Mouse (Mus musculus): ENCODE results near the gene Arl11. TPM values are rescaled to one million over a fixed set of nuclear protein-coding genes. Genes with fewer than 3 reads are reported as not detected.

Arl11 gene
- total and polyA plus RNA-seq, 3 experiments: 0.12 to 0.68 TPM; not detected in 1

GRCm38 (mm10) chr14:61360981-61361511 lies 51.5 kb downstream of the Arl11 start:
- no peaks in the 10 kb centered on the region for H3K9me3 ChIP-seq (replicated peaks; ENCODE audit: insufficient read depth, low read length)
- H3K4me1 ChIP-seq (ENCODE audit: control insufficient read depth in 1 of 2, insufficient read depth in 2 of 2, low read length in 2 of 2): peaks cover 2 to 10% of the 10 kb centered on the region in 2 experiments; a peak in 2 of 4 replicates
- H3K27me3 ChIP-seq (ENCODE audit: control insufficient read depth in 1 of 2, insufficient read depth in 2 of 2, low read length in 2 of 2): no peaks in the 10 kb centered on the region
- peak overlapping the region; percentile 63 to 84 for H3K4me3 ChIP-seq (ENCODE audit: control insufficient read depth in 1 of 2, insufficient read depth in 1 of 2, low read depth in 2 of 2, low read length in 2 of 2)
- no peaks in the 10 kb centered on the region; the same call in 1 of the 2 replicates for H3K79me2 ChIP-seq (ENCODE audit: control insufficient read depth, insufficient read depth, low read length, poor library complexity)
- no peak for DNase-seq (ENCODE audit: low read depth, low spot score)
- peaks cover 0 to 13% of the 10 kb centered on the region in 2 experiments; a peak in 3 of 4 replicates for H3K36me3 ChIP-seq (ENCODE audit: control insufficient read depth in 1 of 2, insufficient read depth in 2 of 2, low read length in 2 of 2)
- peak overlapping the region; percentile 38 for H3K27ac ChIP-seq (ENCODE audit: control insufficient read depth, low read depth, low read length)
- TF ChIP-seq MXI1 (IDR thresholded peaks at IDR 0.05; ENCODE audit: low read depth, low read length) (0 out of 2 replicates have a peak, but pooled peaks have one; percentile 3), POLR2AphosphoS5 (IDR thresholded peaks at IDR 0.05; ENCODE audit: borderline replicate concordance, low read depth, low read length) (no peak), RCOR1 (IDR thresholded peaks at IDR 0.05; ENCODE audit: low read depth, low read length) (no peak)
- H3K9ac ChIP-seq (ENCODE audit: control insufficient read depth, low read depth, low read length, poor library complexity, severe bottlenecking): peak overlapping the region; percentile 41

Other genes with a start within 250 kb of the Arl11 start
- 12.1 and 12.9 TPM in 2 replicates for gene Sacs, start 171.3 kb upstream of the Arl11 start, total RNA-seq (2012; rRNA removed)
- gene Sacs, start 171.3 kb upstream of the Arl11 start, polyA plus RNA-seq (2012; ENCODE audit: insufficient read depth in 1 of 2, insufficient read length in 2 of 2, low read depth in 1 of 2, low replicate concordance in 2 of 2, missing spikeins in 1 of 2): 10 to 100 TPM; 10.9 to 32.0 TPM
- gene Sgcg, start 51.3 kb upstream of the Arl11 start, total RNA-seq (2012; rRNA removed): not detected in 2 replicates
- not detected for gene Sgcg, start 51.3 kb upstream of the Arl11 start, polyA plus RNA-seq (2012; ENCODE audit: insufficient read depth in 1 of 2, insufficient read length in 2 of 2, low read depth in 1 of 2, low replicate concordance in 2 of 2, missing spikeins in 1 of 2)
- 1.0 and 1.2 TPM in 2 replicates for gene Ebpl, start 50.7 kb downstream of the Arl11 start, total RNA-seq (2012; rRNA removed)
- gene Ebpl, start 50.7 kb downstream of the Arl11 start, polyA plus RNA-seq (2012; ENCODE audit: insufficient read depth in 1 of 2, insufficient read length in 2 of 2, low read depth in 1 of 2, low replicate concordance in 2 of 2, missing spikeins in 1 of 2): 10 to 100 TPM in 1 of 2 experiments, 1 to 10 TPM in 1; 3.4 to 14.3 TPM
- gene Kpna3, start 130.1 kb downstream of the Arl11 start, total RNA-seq (2012; rRNA removed): 22.7 and 24.3 TPM in 2 replicates
- 100 to 1,000 TPM in 1 of 2 experiments, 10 to 100 TPM in 1; 51.3 to 309 TPM for gene Kpna3, start 130.1 kb downstream of the Arl11 start, polyA plus RNA-seq (2012; ENCODE audit: insufficient read depth in 1 of 2, insufficient read length in 2 of 2, low read depth in 1 of 2, low replicate concordance in 2 of 2, missing spikeins in 1 of 2)
- 16.4 and 18.5 TPM in 2 replicates for gene Spryd7, start 247.1 kb downstream of the Arl11 start, total RNA-seq (2012; rRNA removed)
- 10 to 100 TPM in 1 of 2 experiments, not detected in 1; 14.3 TPM for gene Spryd7, start 247.1 kb downstream of the Arl11 start, polyA plus RNA-seq (2012; ENCODE audit: insufficient read depth in 1 of 2, insufficient read length in 2 of 2, low read depth in 1 of 2, low replicate concordance in 2 of 2, missing spikeins in 1 of 2)